Mouse (Mus musculus): ENCODE data around the gene Gstp1. TPM values are rescaled to one million over a fixed set of nuclear protein-coding genes. Genes with fewer than 3 reads are reported as not detected.
"Not testable (repeated sequence)": the region's sequence is repeated elsewhere in the genome, so short reads cannot be mapped to it uniquely, and the experiment has no call there.

Gstp1 gene
- polyA plus RNA-seq, 1 experiment from 2014 or later, result 346 TPM

- Histone ChIP-seq H3K27me3 (no peaks in the 10 kb centered on the region), H3K27ac (no peak overlapping the region), H3K4me3 (replicated peaks) (no peak overlapping the region), H3K9me3 (no peaks in the 10 kb centered on the region), H3K9ac (no peak overlapping the region), H3K36me3 (replicated peaks) (no peaks in the 10 kb centered on the region), H3K4me2 (no peak overlapping the region), H3K4me1 (no peaks in the 10 kb centered on the region)
- no peak for ATAC-seq (ENCODE audit: low FRiP score)
- WGBS, result 91% methylated on average over 6 of the region's 6 CpGs
Observed at GRCm38 (mm10) chr19:4071406-4071805, 33.6 kb upstream of the Gstp1 start.

- Histone ChIP-seq H3K9me3 (no peaks in the 10 kb centered on the region), H3K36me3 (replicated peaks) (no peaks in the 10 kb centered on the region), H3K4me3 (replicated peaks) (no peak overlapping the region), H3K4me2 (no peak overlapping the region), H3K4me1 (no peaks in the 10 kb centered on the region), H3K27ac (no peak overlapping the region), H3K27me3 (no peaks in the 10 kb centered on the region), H3K9ac (no peak overlapping the region)
- no peak for ATAC-seq (ENCODE audit: low FRiP score)
- 81% methylated on average over 8 of the region's 8 CpGs for WGBS
Observed at GRCm38 (mm10) chr19:4070756-4071155, 33.0 kb upstream of the Gstp1 start.

DNA sequence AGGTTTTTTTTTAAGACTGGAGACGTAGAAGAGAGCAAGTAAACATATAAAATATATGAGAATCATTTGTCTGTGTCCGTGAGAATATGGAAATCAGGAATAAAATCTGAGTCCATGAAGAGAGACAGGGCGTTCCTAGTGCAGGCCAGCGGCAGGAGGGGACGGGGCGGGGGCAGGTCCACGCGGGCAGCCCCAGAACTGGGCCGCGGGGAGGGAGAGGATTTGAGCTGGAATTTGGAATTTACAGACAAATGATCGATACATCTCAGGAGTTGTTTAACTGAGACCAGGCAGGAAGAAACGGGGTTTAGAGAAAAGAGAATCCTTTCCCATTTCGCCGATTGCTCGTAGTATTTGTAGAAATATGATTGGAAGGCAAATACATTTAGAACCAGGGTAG lies 32.5 kb upstream of the Gstp1 start:
- 78% methylated on average over 15 of the region's 15 CpGs for WGBS
- Histone ChIP-seq H3K9me3 (no peaks in the 10 kb centered on the region), H3K27me3 (no peaks in the 10 kb centered on the region), H3K36me3 (replicated peaks) (no peaks in the 10 kb centered on the region), H3K4me3 (replicated peaks) (no peak overlapping the region), H3K4me1 (no peaks in the 10 kb centered on the region), H3K4me2 (no peak overlapping the region), H3K9ac (no peak overlapping the region), H3K27ac (no peak overlapping the region)
- ATAC-seq (ENCODE audit: low FRiP score), result no peak

- H3K4me2 ChIP-seq, result no peak overlapping the region
- H3K4me1 ChIP-seq, result no peaks in the 10 kb centered on the region
- no peaks in the 10 kb centered on the region for H3K27me3 ChIP-seq
- H3K9ac ChIP-seq, result no peak overlapping the region
- no peak overlapping the region for H3K4me3 ChIP-seq (replicated peaks)
- H3K27ac ChIP-seq, result no peak overlapping the region
- 65% methylated on average over 15 of the region's 15 CpGs for WGBS
- no peak for ATAC-seq (ENCODE audit: low FRiP score)
- H3K9me3 ChIP-seq, result no peaks in the 10 kb centered on the region
- no peaks in the 10 kb centered on the region for H3K36me3 ChIP-seq (replicated peaks)
Observed at GRCm38 (mm10) chr19:4068717-4069410, 31.1 kb upstream of the Gstp1 start.

DNA sequence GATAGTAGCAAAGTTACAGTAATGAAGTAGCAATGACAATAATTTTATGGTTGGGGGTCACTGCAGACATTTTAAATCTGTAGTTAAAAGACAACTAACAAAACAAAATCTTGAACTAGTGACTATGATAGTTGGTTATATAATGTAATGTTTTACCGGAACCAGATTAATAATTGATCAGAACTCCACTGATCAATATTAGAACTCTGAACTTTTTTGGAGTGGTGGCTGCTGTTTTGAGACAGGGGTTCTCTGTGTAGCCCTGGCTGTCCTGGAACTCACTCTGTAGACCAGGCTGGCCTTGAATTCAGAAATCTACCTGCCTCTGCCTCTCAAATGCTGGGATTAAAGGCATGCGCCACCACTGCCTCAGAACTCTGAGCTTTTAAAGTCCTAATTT lies 30.5 kb upstream of the Gstp1 start:
- not testable (repeated sequence) for H3K27me3 ChIP-seq; H3K4me3 ChIP-seq (replicated peaks); H3K4me1 ChIP-seq; H3K9me3 ChIP-seq; H3K27ac ChIP-seq; H3K4me2 ChIP-seq; H3K9ac ChIP-seq; H3K36me3 ChIP-seq (replicated peaks); ATAC-seq (ENCODE audit: low FRiP score)
- 95% methylated on average over 2 of the region's 2 CpGs for WGBS

DNA sequence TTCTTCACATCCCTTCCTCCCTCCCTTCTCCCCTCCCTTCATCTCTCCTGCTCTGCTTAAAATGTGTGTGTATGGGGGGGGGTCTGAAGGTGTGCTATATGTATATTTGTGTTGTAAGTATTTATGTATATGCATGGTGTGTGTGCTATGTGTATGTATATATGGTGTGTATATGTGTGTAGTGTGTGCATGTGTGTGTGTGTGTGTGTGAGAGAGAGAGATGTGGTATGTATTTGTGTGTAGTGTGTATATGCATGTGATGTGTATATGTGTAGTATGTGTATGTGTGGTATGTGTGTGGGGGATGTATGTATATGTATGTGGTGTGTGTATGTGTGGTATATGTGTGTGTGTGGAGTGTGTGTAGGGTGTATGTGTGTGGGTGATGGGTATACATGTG lies 29.1 kb upstream of the Gstp1 start:
- ATAC-seq (ENCODE audit: low FRiP score), result no peak
- H3K9me3 ChIP-seq, result no peaks in the 10 kb centered on the region
- H3K36me3 ChIP-seq (replicated peaks), result no peaks in the 10 kb centered on the region
- H3K4me2 ChIP-seq, result no peak overlapping the region
- H3K27ac ChIP-seq, result no peak overlapping the region
- no peak overlapping the region for H3K4me3 ChIP-seq (replicated peaks)
- no peaks in the 10 kb centered on the region for H3K27me3 ChIP-seq
- H3K4me1 ChIP-seq, result no peaks in the 10 kb centered on the region
- H3K9ac ChIP-seq, result no peak overlapping the region

DNA sequence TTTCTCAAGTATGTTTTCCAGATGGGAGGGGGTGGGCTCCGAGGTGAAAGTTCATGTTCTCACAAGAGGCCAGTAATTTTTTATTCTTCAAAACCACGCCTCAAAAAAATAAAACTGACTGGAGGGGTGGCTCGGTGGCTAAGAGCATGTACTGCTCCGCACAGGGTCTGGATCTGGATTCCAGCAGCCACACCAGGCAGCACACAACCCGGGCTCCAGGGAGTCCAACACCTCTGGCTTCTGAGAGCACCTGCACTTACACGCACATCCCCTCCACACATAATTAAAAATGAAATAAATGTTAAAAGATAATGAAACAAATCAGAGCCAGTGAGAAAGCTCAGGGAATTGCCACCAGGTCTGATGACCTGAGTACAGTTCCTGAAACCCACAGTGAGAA lies 28.5 kb upstream of the Gstp1 start:
- Histone ChIP-seq H3K4me3 (replicated peaks) (no peak overlapping the region), H3K36me3 (replicated peaks) (no peaks in the 10 kb centered on the region), H3K27me3 (no peaks in the 10 kb centered on the region), H3K9me3 (no peaks in the 10 kb centered on the region), H3K4me1 (no peaks in the 10 kb centered on the region), H3K27ac (no peak overlapping the region), H3K9ac (no peak overlapping the region), H3K4me2 (no peak overlapping the region)
- 84% methylated on average over 6 of the region's 6 CpGs for WGBS
- ATAC-seq (ENCODE audit: low FRiP score), result no peak

DNA sequence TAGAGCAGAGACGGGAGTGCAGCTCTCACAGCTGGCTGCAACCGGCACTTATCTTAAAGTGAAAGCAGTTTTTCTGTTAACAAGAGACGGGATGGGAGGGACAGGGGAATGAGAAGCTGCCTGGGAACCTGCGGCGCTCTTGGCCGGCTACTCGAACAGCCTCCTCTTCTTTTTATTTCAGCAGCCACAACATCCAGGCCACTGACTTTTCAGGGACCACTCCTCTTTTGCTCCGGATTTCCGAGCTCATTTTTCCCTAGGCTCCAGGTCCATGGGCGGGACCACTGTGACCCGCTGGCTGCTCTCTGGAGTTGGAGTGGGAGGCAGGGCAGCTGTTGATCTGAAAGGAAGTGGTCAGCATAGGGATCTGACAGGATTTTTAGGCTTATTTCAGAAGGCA lies 26.7 kb upstream of the Gstp1 start:
- not testable (repeated sequence) for H3K9ac ChIP-seq; H3K4me3 ChIP-seq (replicated peaks); H3K4me1 ChIP-seq; H3K9me3 ChIP-seq; H3K27me3 ChIP-seq; ATAC-seq (ENCODE audit: low FRiP score); H3K27ac ChIP-seq; H3K36me3 ChIP-seq (replicated peaks); H3K4me2 ChIP-seq
- WGBS, result 54% methylated on average over 3 of the region's 11 CpGs

- H3K9me3 ChIP-seq; H3K27me3 ChIP-seq; H3K4me1 ChIP-seq; H3K4me3 ChIP-seq (replicated peaks); H3K9ac ChIP-seq; H3K27ac ChIP-seq; ATAC-seq (ENCODE audit: low FRiP score); H3K4me2 ChIP-seq; H3K36me3 ChIP-seq (replicated peaks): not testable (repeated sequence)
- WGBS, result 92% methylated on average over 3 of the region's 4 CpGs
Observed at GRCm38 (mm10) chr19:4063357-4063756, 25.6 kb upstream of the Gstp1 start.

DNA sequence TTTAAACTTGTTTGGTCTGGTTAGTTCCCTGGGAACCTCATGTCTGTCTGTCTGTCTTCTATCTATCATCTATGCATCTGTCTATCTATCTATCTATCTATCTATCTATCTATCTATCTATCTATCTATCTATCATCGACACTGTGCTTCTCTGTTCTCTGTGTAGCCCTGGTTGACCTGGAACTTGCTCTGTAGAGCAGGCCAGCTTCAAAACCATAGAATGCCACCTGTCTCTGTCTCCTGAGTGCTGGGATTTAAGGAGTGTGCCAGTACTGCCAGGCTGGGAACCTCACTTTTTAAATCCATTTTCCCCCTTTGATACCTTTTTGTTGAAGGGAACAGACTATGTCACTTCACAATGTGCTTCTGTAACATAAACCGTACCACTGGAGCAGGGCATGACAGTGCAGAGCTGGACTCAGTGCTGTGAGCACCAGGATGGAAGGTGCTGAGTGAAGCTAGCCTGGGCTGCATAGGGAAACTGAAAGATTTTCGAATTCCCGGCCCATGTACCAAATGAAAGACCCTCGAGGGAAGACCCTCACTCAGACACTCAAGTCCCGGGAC lies 23.2 kb upstream of the Gstp1 start:
- Histone ChIP-seq H3K27ac (no peak overlapping the region), H3K27me3 (no peaks in the 10 kb centered on the region), H3K36me3 (replicated peaks) (no peaks in the 10 kb centered on the region), H3K4me2 (no peak overlapping the region), H3K9me3 (no peaks in the 10 kb centered on the region), H3K4me3 (replicated peaks) (no peak overlapping the region), H3K9ac (no peak overlapping the region), H3K4me1 (no peaks in the 10 kb centered on the region)
- ATAC-seq (ENCODE audit: low FRiP score), result no peak
- WGBS, result 83% methylated on average over 6 of the region's 6 CpGs

- H3K27ac ChIP-seq; ATAC-seq (ENCODE audit: low FRiP score); H3K36me3 ChIP-seq (replicated peaks); H3K4me3 ChIP-seq (replicated peaks); H3K9me3 ChIP-seq; H3K4me2 ChIP-seq; H3K9ac ChIP-seq; H3K27me3 ChIP-seq; H3K4me1 ChIP-seq: not testable (repeated sequence)
- WGBS, result 90% methylated on average over 8 of the region's 8 CpGs
Observed at GRCm38 (mm10) chr19:4060044-4060898, 22.5 kb upstream of the Gstp1 start.

- Histone ChIP-seq H3K9me3 (no peaks in the 10 kb centered on the region), H3K4me1 (no peaks in the 10 kb centered on the region), H3K27ac (no peak within 1 kb of the TSS), H3K4me3 (replicated peaks) (no peak within 1 kb of the TSS), H3K27me3 (no peaks in the 10 kb centered on the region), H3K9ac (no peak within 1 kb of the TSS), H3K36me3 (replicated peaks) (no peaks in the 10 kb centered on the region), H3K4me2 (no peak within 1 kb of the TSS)
- WGBS, result 87% methylated on average over 15 of the region's 15 CpGs
- ATAC-seq (ENCODE audit: low FRiP score), result no peak
Observed at GRCm38 (mm10) chr19:4059069-4059740, 21.4 kb upstream of the Gstp1 start, which contains the start of gene Gstp3. Gene Gstp3 (minus strand): TSS chr19:4059569.
